Mouse (Mus musculus): ENCODE measurements at regions not wholly inside any gene's neighbourhood (a gene's known extent, or its start where the extent isn't known, plus 50 kb on each side); places are given as distances from the start of the nearest gene placed in this dataset.

- no peak overlapping the region for H3K27ac ChIP-seq (replicated peaks; ENCODE audit: insufficient read depth, low read depth, low read length)
- H3K9ac ChIP-seq (ENCODE audit: low read depth, low read length) = no peak overlapping the region
- no peak for TF ChIP-seq POLR2A (IDR thresholded peaks at IDR 0.05; ENCODE audit: extremely low read depth, insufficient read depth, low read length)
- no peak for TF ChIP-seq CTCF (IDR thresholded peaks at IDR 0.05; ENCODE audit: low read depth, low read length)
- H3K79me2 ChIP-seq (ENCODE audit: control insufficient read depth, insufficient read depth, low read length) = no peaks in the 10 kb centered on the region
- DNase-seq (ENCODE audit: extremely low read depth, low read depth, low spot score) = no peak
- no peaks in the 10 kb centered on the region for H3K36me3 ChIP-seq (ENCODE audit: control insufficient read depth, insufficient read depth, low read length)
- H3K27me3 ChIP-seq (ENCODE audit: control insufficient read depth, insufficient read depth, low read length) = no peaks in the 10 kb centered on the region
- WGBS = 69% methylated on average over 4 of the region's 4 CpGs
- no peak overlapping the region for H3K4me3 ChIP-seq (ENCODE audit: insufficient read depth, low read depth, low read length)
- H3K4me1 ChIP-seq (ENCODE audit: control insufficient read depth, insufficient read depth, low read length) = no peaks in the 10 kb centered on the region
These were observed 336.6 kb downstream of the Tmem182 start for GRCm38 (mm10) chr1:41141992-41142391.

- Histone ChIP-seq H3K27ac (replicated peaks; ENCODE audit: insufficient read depth, low read depth, low read length) (no peak overlapping the region), H3K4me3 (ENCODE audit: insufficient read depth, low read depth, low read length) (no peak overlapping the region), H3K4me1 (ENCODE audit: control insufficient read depth, insufficient read depth, low read length) (no peaks in the 10 kb centered on the region), H3K79me2 (ENCODE audit: control insufficient read depth, insufficient read depth, low read length) (no peaks in the 10 kb centered on the region), H3K36me3 (ENCODE audit: control insufficient read depth, insufficient read depth, low read length) (no peaks in the 10 kb centered on the region), H3K27me3 (ENCODE audit: control insufficient read depth, insufficient read depth, low read length) (no peaks in the 10 kb centered on the region), H3K9ac (ENCODE audit: low read depth, low read length) (no peak overlapping the region)
- WGBS = 64% methylated on average over 1 of the region's 1 CpGs
- TF ChIP-seq POLR2A (IDR thresholded peaks at IDR 0.05; ENCODE audit: extremely low read depth, insufficient read depth, low read length) = no peak
- no peak for TF ChIP-seq CTCF (IDR thresholded peaks at IDR 0.05; ENCODE audit: low read depth, low read length)
- DNase-seq (ENCODE audit: extremely low read depth, low read depth, low spot score) = peak; percentile 4
These were observed 347.1 kb downstream of the Tmem182 start for GRCm38 (mm10) chr1:41152516-41152915.

- TF ChIP-seq POLR2A (IDR thresholded peaks at IDR 0.05; ENCODE audit: extremely low read depth, insufficient read depth, low read length) (no peak), CTCF (IDR thresholded peaks at IDR 0.05; ENCODE audit: low read depth, low read length) (no peak)
- H3K4me1 ChIP-seq (ENCODE audit: control insufficient read depth, insufficient read depth, low read length) = no peaks in the 10 kb centered on the region; the same call in 1 of the 2 replicates
- WGBS = 79% methylated on average over 14 of the region's 14 CpGs
- DNase-seq (ENCODE audit: extremely low read depth, low read depth, low spot score) = no peak
- no peaks in the 10 kb centered on the region for H3K79me2 ChIP-seq (ENCODE audit: control insufficient read depth, insufficient read depth, low read length)
- no peaks in the 10 kb centered on the region for H3K36me3 ChIP-seq (ENCODE audit: control insufficient read depth, insufficient read depth, low read length)
- H3K9ac ChIP-seq (ENCODE audit: low read depth, low read length) = no peak overlapping the region
- H3K27me3 ChIP-seq (ENCODE audit: control insufficient read depth, insufficient read depth, low read length) = no peaks in the 10 kb centered on the region
- H3K4me3 ChIP-seq (ENCODE audit: insufficient read depth, low read depth, low read length) = no peak overlapping the region
- H3K27ac ChIP-seq (replicated peaks; ENCODE audit: insufficient read depth, low read depth, low read length) = no peak overlapping the region
These were observed 348.0 kb downstream of the Tmem182 start for GRCm38 (mm10) chr1:41153174-41153999.

- H3K9ac ChIP-seq (ENCODE audit: low read depth, low read length) = no peak overlapping the region
- no peak for TF ChIP-seq CTCF (IDR thresholded peaks at IDR 0.05; ENCODE audit: low read depth, low read length)
- no peak for TF ChIP-seq POLR2A (IDR thresholded peaks at IDR 0.05; ENCODE audit: extremely low read depth, insufficient read depth, low read length)
- H3K27ac ChIP-seq (replicated peaks; ENCODE audit: insufficient read depth, low read depth, low read length) = no peak overlapping the region
- H3K36me3 ChIP-seq (ENCODE audit: control insufficient read depth, insufficient read depth, low read length) = no peaks in the 10 kb centered on the region
- no peaks in the 10 kb centered on the region; the same call in 1 of the 2 replicates for H3K4me1 ChIP-seq (ENCODE audit: control insufficient read depth, insufficient read depth, low read length)
- H3K79me2 ChIP-seq (ENCODE audit: control insufficient read depth, insufficient read depth, low read length) = no peaks in the 10 kb centered on the region
- DNase-seq (ENCODE audit: extremely low read depth, low read depth, low spot score) = no peak
- 66% methylated on average over 4 of the region's 4 CpGs for WGBS
- no peaks in the 10 kb centered on the region for H3K27me3 ChIP-seq (ENCODE audit: control insufficient read depth, insufficient read depth, low read length)
- no peak overlapping the region for H3K4me3 ChIP-seq (ENCODE audit: insufficient read depth, low read depth, low read length)
These were observed 348.8 kb downstream of the Tmem182 start for GRCm38 (mm10) chr1:41154198-41154597.

- Histone ChIP-seq H3K4me3 (ENCODE audit: insufficient read depth, low read depth, low read length) (no peak overlapping the region), H3K79me2 (ENCODE audit: control insufficient read depth, insufficient read depth, low read length) (no peaks in the 10 kb centered on the region), H3K4me1 (ENCODE audit: control insufficient read depth, insufficient read depth, low read length) (no peaks in the 10 kb centered on the region; the same call in 1 of the 2 replicates), H3K27ac (replicated peaks; ENCODE audit: insufficient read depth, low read depth, low read length) (no peak overlapping the region), H3K9ac (ENCODE audit: low read depth, low read length) (no peak overlapping the region), H3K27me3 (ENCODE audit: control insufficient read depth, insufficient read depth, low read length) (no peaks in the 10 kb centered on the region), H3K36me3 (ENCODE audit: control insufficient read depth, insufficient read depth, low read length) (no peaks in the 10 kb centered on the region)
- no peak for TF ChIP-seq CTCF (IDR thresholded peaks at IDR 0.05; ENCODE audit: low read depth, low read length)
- no peak for DNase-seq (ENCODE audit: extremely low read depth, low read depth, low spot score)
- WGBS = 86% methylated on average over 10 of the region's 10 CpGs
These were observed 351.5 kb downstream of the Tmem182 start for GRCm38 (mm10) chr1:41156946-41157345.

Measured in liver, adult 2 months (tissue).